Mouse (Mus musculus): ENCODE measurements around the gene Vps8.
A peak's percentile ranks its signal among the peaks of the same experiment; 100 is the strongest.

The Vps8 gene

DNA sequence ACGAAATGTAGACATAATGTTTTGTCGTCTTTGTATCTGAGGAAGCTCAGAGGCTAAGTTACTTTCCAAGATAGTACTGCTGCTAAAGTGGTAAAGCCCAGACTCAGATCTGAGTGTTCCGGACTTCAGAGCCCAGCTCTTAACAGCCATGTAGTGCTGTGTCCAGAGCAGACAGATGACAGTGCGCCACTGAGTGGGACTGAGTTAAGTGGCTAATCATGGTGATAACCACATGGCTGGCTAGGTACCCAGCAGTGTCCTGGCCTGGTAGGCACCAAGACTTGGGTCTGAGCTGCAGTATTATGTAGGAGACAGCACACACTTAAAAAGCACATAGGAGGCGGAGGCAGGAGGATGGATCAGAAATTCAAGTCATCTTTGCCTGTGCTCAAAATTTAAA is 60.9 kb downstream of the Vps8 start:
- peak; percentile 62 to 71 for DNase-seq

DNA sequence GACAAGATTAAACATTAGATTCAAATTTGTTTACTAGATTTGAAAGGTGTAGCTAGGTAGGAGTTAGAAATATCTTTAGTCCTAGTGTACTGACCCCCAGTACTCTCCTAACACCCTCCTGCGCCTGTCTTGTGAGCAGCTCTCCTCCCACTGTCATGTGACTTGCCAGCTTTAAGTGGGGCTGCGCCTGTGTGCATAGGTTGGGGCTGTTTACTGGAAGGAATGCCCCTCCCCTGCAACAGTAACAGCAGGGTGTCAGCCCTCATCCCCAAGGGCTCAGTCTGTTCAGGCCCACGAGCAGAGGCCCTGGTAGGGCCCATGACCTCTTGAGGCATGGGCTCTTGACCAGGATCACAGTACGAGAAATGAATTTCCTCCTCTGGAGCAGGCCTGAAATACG is 62.8 kb downstream of the Vps8 start:
- no peak for DNase-seq

DNA sequence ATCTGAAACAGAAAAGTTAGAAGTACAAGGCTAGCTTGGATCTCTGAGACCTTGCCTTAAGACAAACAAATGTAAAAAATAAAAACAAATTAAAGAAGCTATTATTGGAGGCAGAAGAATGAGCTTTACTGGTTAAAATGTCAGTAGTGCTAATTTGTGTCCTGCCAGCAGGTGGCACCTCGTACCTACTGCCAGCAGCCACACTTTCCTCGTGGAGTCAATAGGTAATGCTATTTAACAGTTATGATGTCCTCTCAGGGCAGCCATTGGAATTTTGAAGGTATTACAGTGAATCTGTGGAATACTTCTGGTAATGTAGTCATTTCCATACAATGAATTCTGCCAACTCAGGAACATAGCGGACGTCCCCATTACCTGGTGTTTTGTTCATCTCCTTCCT is 65.5 kb downstream of the Vps8 start:
- DNase-seq: peak; percentile 74 to 79

DNA sequence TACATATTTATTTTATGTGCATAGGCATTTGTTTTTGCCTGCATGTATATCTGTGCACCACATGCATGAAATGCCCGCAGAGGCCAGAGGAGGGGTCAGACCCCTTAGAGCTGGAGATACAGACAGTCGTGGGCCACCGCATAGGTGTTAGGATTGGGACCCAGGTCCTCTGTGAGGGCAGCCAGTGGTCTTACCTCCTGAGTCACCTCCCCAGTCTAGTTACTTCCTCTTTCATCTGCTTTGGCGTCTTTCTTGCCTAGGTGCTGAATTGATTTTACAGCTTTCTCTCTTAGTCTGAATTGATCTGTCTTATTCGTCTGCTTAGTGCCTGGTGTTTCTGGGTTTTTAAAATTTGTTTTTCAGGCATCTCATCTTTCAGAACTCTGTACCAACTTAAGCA is 69.4 kb downstream of the Vps8 start:
- DNase-seq: no peak

DNA sequence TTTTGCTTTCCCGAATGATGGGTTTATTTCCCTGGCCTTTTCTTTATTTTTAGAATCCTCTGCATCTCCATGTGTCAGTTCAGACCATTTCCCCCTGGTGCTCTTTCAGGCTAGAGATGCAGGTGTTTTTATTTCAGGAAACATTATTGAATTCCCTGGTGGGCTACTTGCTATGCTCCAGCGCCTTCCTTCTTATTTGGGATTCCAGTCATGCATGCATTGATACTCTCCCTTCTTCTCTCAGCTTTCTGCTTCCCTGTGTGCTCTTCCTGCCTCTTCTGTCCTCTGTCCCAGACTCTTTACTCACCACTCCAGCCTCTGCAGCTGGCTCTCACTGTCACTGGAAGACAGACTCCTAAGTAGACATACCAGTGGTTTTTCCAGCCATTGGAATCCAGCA is 70.0 kb downstream of the Vps8 start:
- no peak for DNase-seq

DNA sequence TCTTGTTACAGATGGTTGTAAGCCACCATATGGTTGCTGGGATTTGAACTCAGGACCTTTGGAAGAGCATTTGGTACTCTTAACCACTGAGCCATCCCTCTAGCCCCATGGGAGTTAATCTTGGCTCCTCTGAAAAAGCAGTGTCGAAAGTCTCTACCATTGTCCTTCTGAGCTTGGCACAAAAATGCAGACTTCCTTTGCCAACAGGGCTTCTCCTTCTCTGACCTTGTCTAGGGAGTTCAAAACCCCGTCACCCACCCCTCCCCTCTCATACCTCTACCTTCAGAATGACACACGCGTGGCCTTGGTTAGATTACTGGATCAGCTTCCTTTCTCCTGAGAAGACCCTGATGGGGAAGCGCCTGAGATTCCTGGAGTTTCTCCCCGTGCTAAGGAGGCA is 71.8 kb downstream of the Vps8 start:
- DNase-seq: no peak

DNA sequence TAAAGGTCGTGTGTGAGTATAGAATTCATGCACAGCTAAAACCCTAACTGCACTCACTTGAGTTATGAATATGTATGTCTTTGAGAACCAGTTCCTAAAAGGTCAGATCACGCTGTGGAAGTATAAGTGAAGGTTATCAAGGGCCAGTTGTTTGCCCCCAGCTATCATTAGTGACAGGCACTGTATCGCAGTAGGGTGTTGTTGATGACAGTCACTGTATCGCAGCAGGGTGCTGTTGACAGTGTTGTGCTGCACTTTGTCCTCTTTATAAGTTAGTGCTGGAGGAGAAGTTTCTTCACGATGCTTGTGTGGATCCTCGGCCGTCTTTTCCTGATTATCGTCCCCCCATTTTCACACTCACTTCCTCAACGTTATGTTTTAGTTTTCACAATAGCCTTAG is 73.9 kb downstream of the Vps8 start:
- no peak for DNase-seq

DNA sequence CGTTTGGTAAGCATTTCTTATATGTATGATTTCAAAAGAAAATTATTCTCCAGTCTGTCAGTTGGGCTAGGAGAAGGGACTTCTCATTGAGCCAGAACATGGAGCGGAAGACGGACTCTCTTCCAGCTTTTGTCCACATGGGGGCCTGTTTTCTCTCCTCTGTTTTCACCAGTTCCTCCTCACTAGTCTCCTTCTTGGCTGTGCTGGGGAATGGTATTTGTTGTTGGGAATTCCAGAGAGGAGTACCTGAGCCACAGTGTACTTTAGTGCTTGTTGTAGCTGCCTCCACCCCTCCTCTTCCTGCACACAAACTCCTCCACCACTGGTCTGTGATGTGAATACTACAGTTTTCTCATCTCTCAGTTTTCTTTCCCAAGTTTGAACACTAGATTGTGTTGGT is 74.7 kb downstream of the Vps8 start:
- DNase-seq: no peak

DNA sequence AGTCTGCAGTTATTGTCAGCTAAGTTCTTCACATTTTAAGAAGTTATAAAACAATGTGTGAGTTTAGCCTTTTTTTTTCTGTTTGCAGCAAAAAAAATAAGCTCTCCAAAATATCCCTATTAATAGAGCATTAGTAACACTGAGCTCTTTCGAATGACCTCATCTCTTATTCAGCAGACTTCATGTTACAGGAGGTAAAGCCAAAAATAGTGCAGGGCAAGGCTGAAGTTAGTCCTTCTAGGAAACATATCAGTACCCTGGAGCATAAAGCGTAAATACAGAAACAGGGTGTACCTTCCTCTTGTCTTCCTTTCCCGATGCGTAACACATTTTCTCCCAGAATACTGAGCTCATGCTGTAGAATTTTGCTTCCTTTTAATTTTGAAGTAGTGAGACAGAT is 76.1 kb downstream of the Vps8 start:
- DNase-seq: no peak

DNA sequence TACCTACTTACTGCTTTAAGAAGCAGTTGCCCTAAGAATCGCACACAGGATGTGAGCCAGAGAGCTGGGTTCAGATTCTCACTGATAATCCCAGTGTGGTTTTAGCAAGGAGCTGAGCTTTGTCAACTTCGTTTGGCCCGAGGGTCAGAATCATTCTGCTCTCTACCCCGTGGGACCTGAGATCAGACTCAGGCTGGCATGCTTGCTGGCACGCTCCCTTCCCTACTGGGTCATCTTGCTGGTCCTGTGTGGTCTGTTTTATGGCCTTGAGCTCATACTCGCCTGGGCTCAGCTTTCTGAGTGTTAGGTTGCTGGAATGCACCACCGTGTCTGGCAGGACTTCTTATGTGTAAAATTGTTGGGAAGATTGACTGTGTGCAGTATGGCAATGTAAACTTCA is 76.7 kb downstream of the Vps8 start:
- DNase-seq: no peak

DNA sequence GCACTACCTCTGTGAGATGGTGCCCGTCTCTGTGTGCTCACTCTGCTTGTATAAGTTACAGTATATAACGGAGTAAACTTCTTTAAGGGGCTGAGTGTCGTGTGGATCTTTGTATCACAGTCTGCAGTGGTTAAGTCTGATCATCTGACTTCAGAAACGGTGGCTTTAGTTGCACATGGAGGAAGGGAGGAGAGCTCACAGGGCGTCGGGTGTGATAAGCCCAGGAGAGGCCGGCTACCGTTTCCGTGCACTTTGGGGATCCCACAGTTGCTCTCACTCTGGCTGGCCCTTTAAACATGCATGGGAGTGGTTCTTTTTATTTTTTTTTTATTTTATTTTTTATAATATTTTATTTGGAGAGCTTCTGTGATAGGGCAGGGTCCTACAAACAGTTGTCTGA is 95.9 kb downstream of the Vps8 start:
- DNase-seq: no peak

DNA sequence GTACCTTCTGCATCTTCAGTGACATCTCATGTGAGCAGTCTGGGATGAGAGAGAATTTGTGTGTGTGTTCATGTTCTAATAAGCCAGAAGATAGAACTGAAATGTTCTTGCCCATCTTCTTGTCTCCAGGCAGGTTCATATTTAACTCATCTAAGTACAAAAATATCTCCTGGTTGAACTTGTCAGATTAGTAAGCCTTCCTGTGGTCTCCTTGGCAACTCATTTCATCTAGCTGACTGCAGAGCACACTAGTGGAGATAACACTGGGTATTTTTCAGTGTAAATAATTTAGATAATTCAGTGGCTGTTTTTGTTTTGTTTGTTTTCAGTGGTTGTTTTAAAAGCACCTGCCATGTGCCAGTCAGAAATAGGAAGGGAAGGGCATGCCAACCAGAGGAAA is 96.9 kb downstream of the Vps8 start:
- DNase-seq: no peak

DNA sequence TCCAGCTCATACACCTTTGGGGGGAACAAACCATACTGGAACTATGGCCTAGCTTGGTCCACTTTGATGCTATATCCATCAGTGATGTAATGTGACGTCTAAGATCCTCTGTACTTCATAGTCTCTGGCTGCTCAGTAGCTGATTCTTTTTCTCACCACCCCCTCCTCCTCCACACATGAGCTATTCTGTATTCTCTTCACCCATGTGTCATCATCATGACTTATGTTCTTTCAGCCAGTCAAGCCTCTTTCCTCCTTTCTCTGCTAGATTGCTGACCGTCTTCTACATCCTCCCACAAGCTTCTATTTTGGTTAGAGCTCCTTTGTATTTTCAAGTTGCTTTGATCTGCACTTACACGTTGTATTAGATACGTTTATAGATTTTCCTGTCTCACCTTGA is 100.8 kb downstream of the Vps8 start:
- no peak for DNase-seq

DNA sequence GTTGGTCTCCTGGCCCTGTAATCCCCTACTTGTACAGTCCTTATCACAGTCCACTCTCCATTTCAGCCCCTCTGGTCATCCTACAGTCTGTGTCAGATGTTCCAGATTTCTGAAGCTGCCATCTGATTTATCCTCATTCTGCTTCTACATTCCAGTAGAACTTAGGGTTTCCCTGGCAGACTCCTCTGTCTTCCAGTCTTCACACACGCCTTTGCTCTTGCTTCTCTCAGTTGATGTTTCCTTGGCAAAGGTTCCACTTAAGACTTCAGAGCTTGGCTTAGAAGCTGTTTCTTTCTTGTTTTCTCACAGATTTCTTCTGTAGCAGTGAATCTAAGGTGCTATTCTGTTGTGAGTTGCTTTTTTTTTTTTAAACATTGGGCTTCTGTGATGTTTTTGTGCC is 102.5 kb downstream of the Vps8 start:
- no peak for DNase-seq

DNA sequence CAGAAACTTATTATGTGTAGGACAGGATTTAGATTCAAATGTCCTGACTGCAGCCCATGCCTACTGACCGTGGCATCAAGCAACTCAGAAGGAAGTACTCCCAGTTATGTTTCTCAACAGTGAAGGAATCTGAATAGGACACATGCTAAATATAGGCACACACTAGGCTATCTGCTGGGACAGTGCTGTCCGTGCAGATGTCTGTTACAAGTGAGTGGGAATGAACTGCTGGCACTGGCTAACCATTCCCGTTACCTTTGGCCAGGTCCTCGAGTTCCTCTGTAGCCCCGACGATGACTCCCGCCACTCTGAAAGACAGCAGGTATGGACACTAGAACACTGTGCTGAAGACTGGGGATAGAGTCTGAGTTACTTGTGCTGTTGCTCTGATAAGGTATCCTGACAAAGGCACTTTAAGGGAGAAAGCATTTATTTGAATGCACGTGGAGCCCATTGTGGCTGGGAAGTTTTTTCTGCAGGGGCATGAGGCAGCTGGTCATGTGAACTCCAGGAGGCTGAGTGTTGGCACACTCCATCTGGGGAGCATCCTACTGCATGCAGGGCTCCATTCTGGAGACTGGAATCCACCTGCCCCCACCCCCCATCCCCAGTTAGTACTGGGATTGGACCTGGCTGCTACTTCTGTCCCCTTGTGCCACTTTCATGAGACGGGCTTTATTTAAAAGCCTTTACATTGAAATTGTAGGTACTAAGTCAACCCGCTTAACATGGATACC is 104.5 kb downstream of the Vps8 start:
- no peak for DNase-seq

DNA sequence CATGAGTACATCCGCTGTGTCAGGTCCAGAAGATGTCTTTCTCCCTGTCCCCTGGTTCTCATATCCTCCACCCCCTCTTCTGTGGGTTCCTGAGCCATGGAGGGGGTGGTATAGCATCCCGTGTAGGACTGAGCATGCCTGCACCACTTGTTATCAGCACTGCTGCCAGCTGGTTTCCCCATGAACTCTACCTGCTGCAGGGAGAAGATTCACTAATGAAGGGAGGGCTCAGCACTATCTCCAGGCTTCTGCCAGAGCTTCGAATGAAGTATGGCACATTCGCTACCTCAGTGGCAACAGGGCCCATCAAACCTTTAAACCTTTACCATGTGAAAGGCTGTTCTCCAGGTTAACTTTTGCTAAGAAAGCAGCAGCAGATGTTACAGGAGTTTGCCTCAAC is 110.6 kb downstream of the Vps8 start:
- DNase-seq: no peak

DNA sequence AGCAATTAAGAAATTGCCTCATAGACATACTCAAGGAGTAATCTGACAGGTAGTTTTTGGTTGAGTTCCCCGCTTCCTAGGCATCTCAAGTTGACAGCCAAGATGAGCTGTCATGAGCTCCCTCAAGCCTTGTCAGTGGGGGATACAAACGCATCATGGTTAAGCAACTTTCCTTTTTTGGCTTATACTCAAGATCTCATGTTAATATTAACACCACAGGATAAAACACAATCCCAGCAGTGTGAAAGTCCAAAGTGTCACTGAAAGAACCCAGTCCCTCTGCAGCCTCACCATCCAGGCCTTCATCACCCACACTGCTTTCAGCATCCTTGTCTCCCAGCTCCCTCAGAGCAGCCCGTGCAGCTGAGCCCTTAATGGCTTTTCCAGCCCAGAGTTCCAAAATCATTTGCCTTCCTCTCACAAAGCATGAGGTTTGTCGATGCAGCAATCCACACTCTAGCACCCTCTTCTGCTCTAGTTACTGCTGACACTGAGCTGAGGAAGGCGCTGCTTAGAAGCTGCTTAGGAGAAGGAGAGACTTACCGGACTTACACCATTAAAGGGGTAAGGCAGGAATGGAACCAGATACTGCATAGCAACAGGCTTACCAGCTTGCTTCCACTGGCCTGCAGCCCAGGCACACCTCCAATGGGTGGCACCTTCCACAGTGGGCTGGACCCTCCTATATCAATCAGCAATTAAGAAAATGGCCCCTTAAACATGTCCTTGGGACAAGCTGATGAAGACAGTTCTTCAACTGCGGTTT is 113.5 kb downstream of the Vps8 start:
- no peak for DNase-seq

DNA sequence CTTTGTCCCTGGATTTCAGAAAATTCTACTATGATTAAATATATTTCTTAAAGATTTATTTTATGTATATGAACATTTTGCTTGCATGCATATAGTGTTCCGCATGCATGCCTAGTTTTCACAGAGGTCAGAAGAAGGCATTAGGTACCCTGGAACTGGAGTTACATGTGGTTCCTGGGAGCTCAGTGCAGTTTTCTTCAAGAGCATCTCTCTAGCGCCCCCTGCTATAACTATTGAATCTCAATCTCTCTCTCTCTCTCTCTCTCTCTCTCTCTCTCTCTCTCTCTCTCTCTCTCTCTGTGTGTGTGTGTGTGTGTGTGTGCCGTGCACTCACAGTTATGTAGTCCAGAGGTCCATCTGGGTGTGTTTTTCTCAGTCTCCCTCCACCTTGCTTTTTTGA is 114.4 kb downstream of the Vps8 start:
- DNase-seq: no peak

DNA sequence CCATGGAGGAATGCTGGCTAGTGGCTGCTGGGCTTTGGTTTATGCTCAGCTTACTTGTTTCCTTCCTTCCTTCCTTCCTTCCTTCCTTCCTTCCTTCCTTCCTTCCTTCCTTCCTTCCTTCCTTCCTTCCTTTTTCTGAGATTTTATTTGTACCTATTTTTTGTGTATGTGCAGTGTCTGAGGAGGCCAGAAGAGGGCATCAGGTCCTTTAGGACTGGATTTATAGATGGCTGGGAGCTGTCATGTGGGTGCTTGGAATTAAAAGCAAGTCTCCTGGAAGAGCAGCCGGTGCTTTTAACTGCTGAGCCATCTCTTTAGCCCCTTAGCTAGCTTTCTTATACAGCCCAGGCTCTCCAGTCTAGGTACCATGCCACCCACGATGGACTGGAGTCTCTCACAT is 116.0 kb downstream of the Vps8 start:
- DNase-seq: peak; percentile 6 to 22

DNA sequence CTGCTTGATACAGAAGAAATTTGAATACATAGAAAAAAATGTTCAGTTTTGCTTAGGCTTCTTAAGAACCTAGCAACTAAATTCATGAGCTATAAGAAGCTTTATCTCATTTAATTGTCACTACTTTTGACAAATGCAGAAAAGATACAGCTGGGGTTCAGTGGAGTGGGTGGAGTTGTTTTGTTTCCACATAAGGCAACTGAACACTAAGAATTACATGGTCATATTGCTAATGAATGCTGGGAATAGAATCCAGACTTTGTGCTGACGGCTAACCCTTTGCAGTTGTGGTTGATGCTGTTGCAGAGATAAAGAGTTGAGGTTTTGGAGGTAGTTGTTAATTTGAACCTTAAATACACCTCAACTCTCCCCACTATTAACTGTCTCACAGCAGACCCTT is 119.6 kb downstream of the Vps8 start:
- DNase-seq: no peak

DNA sequence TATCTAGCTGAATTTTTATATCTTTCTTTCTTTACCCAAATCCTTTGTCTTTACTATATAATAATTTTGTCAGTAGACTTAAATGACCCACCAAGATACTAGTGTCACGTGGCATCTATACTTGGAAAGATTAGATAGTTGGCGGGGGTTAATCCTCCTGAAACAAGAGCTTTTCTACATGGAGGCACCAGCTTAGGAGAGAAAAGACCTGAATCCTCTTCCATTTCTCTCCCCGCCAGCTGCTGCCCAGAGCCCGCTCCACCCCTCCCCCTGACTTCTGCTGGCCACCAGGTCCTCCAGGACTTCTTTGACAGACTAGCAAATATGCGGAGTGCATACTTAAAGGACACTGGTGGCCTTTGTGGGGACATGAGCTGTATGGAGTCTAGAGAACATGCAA is 124.5 kb downstream of the Vps8 start:
- DNase-seq: no peak

DNA sequence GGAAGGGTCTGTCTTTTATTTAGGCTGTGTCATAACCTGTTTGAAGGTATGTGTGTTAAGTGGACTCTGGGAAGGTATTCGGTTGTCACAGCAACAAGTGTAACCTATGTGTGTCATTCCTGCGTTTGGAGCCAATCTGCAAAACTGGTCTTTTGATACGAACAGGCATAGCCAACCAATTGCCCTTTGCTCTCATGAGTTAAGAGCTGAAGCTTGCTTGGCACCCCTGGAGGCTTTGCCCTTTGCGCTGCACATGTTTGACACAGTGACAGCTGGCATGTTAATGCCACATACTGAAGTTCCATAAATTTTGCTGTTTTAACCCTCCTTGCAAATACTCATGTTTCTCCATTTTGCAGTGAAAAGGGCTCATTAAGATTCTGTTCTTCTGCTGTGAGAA is 126.8 kb downstream of the Vps8 start:
- DNase-seq: no peak

DNA sequence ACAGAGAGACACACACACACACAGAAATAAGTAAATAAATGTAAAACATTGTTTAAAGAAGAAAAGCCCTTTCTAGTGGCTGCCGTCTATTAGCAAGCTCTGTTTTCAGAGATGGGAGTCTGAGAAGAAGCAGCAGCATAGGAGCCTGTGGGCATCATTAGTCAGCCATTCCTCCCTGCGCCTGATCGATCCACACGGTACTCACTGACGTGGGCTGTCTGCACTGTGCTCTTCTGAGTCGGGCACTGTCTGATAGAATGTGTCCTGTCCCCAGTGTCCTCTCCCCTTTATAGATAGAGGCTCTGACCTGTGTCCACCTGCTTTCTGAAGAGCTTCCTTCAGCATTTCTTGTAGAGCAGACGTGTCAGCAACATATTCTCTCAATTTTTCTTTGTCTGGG is 127.5 kb downstream of the Vps8 start:
- no peak for DNase-seq

DNA sequence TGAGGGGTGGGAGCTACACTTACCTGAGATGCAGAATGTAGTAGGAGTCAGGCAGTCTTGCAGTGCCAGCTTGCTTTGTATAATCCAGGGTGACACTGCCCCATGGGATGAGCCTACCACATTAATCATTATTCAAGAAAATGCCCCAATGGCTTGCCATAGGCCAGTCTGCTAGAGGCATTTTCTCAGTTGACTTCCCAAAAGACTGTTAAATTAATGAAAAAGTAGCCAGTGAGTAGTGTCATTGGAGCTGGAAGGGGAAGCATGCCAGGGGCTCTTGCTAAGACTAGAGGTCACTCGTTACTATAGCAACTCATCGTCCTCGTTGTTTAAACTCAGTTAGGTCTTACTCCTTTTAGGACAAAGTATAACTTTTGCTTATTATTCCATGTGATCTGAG is 130.6 kb downstream of the Vps8 start:
- DNase-seq: no peak
